Mouse (Mus musculus) inflammation-experienced regulatory T-cells, adult 6 months (primary cell): ENCODE results near the gene Etnk2. TPM values are rescaled to one million over a fixed set of nuclear protein-coding genes. Genes with fewer than 3 reads are reported as not detected.

ENCODE experiments used
- ATAC-seq: one replicate; pipeline ENCODE4 v1.8.0; 2017
- polyA plus RNA-seq, 3 experiments: library from polyadenylated mRNA; unstranded; fragments of 100-300 nt; shearing (Covaris generic); gene quantifications; one replicate each; pipeline ENCODE4 v1.2.1; 2017

The Etnk2 gene
- polyA plus RNA-seq, 3 experiments from 2014 or later = not detected

DNA sequence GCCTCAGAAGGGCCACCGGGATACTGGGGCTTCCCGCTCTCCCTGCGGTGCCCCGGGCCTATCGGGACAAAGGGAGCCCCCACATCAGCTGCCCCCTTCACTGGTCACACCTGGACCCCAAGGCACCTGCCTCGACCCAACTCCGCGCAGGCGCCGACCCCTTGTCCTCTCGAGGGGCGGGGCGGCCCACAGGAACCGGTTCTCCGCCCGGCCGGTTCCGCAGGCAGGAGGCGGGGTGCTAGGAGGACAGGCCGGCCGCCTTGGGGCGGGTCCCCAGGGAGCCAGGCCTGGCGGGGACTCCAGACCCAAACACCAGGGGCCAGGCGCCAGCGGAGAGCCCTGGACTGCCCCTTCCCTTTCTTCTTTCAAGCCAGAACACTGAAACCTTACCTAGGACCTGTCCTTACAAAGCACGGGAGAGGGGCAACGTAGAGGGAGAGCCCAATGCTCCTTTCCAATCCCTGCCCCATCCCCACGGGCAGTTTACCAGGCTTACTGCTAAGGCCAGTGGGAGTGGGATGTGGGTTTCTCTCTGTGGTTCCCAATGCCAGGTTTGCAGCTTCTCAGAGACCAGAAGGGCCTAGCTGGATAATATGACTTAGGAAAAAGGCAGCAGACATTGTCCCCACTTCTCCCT is 54.9 kb downstream of the Etnk2 start:
- ATAC-seq = no peak

DNA sequence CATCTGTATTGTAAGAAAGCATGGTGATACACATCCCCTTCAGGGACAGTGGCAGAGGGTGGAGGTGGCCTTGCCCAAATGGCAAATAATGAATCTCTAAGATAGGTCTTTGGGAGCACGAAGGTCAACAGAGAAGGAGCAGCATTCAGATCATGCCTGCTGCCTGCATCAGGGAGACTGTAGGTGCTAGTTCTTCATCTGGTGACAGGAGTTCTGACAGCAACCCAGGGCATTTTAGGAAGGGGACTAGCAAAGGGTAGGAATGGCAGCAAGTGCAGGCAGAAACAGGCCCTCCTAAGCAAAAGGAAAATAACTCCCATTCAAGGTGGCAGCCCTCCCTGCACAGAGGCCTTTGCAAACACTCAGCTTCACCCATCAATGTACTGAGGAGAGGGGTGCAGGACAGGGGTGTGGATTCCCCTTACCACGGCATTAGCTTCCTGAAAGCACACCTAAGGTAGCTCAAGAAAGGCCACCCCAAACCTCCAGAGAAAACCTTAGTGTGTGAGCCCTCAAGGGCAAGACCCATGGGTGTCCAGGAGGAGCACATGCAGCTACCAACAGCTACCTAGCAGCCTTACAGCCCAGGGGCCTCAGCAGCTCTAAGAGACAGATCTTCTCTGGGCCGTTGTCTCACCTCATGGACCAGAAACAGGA is 55.9 kb downstream of the Etnk2 start:
- ATAC-seq = no peak

DNA sequence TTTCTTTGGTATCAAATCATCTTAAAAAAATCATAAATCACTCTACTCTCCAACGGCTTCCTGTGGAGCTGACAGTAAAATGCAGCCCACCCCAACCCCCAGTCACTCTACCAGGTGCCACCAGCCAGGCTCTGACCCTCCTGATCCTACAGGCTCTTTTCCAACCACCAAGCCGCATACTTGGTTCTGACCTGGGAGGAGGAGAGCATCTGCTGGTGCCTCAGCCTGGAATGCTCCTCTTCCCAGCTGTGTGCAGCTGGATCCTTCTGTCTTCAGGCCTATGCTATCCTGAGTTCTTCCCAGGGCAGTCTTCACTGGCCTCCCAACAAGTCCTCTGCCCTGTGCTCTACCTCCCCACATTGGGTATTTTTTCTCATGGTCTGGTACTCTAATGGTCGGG is 57.1 kb downstream of the Etnk2 start:
- no peak for ATAC-seq

DNA sequence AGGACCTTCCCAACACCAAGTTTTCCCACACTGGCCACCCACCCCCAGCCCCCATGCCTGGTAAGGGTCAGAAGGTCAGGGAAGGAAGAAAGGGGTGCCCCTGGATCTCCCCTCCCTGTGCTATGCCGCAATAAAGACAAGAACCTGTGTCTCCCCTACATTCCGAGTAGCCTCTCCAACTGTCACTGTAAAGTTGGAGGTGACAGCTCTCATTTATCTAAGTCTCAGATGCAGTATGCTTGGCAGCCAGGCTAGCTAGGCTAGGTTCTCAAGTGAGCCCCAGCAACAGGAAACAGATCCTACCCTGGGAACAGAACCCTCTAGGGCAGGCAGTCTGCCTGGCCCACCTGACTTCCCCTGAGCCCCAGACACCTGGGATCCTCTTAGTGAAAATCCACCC is 57.7 kb downstream of the Etnk2 start:
- no peak for ATAC-seq

DNA sequence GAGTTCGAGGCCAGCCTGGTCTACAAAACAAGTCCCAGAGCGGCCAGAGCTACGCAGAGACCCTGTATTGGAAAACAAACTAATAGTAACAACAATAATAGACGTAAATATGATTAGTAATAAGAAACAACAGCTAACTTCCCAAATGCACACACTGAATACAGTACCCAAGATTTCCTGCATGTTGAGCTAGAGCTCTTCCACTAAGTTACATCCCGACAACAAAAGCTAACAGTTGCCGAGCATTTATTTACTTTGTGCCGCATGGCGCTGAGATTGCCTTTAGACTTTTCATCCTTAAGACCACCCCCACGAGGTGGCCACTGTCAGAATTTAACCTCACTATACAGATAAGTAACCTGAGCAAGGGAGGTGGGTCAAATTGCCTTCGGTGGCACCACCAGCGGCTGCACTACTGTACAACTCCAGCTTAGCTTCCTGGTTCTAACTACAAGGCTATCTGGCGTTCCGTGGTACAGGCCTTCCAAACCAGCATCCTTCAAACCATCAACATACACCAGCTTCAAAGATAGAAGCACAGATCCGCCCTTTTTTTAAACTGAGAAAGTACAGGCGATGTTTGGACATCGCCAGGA is 58.7 kb downstream of the Etnk2 start:
- ATAC-seq = no peak

DNA sequence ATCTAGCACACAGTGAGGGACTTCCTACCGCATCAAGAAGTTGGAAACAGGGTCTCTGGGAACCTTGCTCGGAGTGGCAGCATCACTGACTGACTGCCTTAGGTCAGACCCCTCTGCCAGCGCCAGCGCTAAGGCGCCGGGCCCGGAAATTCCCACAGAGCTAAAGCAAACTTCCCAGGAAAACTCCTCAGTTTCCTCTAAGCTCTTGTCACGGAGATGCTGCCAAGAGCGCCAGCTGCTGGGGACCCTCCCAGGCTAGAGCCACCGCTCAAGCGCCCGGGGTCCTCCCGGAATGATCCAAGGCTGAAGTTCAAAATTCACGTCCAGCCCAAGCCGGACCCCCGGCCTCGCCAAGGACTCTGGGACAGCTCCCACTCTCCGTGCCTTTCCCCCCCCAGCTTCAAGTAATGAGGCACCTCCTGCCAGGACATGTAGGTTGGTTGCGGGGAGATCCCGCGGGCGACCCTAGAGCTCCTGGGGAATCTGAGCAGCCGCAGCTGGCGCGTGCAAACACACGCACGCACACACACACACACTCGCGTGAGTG is 59.3 kb downstream of the Etnk2 start:
- no peak for ATAC-seq

DNA sequence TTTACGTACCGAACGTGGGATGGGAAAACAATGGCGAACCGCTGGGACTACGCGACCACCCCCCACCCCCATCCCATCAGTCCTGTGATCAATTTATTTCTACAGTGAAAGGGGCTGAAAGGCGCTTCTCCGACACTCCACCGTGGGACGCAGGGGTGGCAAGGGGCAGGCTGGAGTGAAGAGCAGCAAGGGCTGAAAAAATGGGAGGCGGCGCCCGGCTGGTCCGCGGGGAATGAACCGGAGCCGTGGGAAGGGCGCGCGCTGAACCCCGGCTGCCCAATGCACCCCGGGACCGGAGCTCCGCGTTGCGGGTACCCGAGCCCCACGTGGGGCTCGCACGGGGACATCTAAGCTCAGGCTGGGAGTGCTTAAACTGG is 59.8 kb downstream of the Etnk2 start:
- no peak for ATAC-seq

DNA sequence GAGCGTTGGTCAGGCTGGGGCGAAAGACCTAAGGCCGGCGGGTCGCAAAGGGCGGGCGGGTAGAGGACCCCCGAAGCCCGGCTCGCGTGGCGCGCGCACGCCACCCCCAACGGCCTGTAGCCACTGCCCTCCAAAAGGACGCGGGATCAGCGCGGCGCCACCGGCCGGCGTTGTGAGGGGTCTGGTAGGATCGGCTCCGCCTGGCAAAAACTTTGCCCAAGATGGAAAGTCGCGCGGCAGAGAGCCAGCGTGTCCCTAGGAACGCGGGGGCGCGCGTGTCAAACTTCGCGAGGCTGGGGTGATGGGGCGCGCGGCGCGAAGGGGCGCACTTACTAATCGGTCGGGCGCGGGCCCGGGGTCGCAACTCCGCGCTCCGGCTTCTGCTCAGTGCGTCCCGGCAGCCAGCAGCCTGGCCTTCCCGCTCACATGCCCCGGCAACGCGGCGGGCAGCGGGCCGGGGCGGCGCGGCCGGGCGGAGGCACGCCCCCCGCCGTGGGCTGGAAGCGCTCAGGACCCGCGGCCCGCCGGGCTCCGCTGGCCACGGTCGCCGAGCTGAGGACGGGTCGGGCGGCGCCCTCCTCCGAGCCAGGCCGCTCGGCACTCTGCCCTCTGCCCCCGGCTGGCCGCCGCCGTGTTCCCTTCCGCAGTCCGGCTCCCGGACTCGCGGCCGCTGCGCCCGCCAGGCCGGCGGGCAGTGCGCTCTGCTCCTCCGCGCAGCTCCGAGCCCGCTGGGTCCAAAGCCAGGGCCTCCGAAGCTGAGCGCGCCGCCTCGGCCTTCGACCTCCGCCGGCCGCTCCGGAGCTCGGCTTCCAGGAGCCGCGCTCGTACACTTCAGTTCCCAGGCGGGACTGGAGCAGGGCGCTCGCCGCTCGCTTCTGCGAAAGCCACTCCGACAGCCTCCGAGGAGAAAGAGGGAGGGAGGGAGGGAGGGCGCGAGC is 60.4 kb downstream of the Etnk2 start, which contains the start of gene Sox13:
Gene Sox13, minus strand, starts transcription at position 835 of the 938 bp plus-strand sequence.
- ATAC-seq = no peak

DNA sequence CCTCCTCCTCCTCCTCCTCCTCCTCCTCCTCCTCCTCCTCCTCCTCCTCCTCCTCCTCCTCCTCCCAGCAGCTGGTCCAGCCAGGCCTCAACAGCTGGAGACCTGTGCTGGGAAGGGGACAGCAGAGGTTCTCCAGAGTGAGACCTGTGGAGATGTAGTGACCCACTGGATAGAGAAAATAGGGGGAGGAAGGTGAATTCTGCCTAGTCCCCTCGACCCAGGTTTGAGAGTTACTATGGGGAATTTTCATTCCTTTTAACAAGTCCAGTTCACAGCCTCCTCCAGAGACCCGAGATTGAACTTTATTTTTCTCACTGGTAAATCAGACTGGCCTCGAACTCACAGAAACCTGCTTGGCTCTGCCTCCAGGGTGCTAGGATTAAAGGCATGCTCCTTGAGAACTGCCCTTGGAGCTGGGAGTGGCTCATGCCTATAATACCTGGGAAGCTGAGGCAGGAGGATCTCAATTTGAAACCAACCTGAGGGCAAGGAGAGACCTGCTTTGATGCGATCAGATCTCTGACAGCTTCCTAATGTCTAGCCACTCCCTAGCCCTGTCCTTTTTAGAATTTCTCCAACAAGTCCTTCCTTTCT is 61.3 kb downstream of the Etnk2 start:
- no peak for ATAC-seq

Other genes with a start within 250 kb of the Etnk2 start
- gene Ppp1r15b, start 232.4 kb upstream of the Etnk2 start, polyA plus RNA-seq = 10 to 100 TPM; 20.8 to 26.0 (median 23.6) TPM
- under 1 TPM in 1 of 3 experiments, not detected in 2; 0.25 TPM for gene Plekha6, start 199.4 kb upstream of the Etnk2 start, polyA plus RNA-seq
- gene Golt1a, start 53.8 kb upstream of the Etnk2 start, polyA plus RNA-seq = not detected
- not detected for gene Kiss1, start 41.7 kb upstream of the Etnk2 start, polyA plus RNA-seq
- gene Ren1, start 13.1 kb upstream of the Etnk2 start, polyA plus RNA-seq = not detected
- gene Sox13, start 60.8 kb downstream of the Etnk2 start, polyA plus RNA-seq = not detected
- gene Snrpe, start 246.7 kb downstream of the Etnk2 start, polyA plus RNA-seq = 100 to 1,000 TPM; 348 to 504 (median 400) TPM